Mouse (Mus musculus) bone marrow, adult 2 months (tissue): ENCODE data around the gene Gbf1.

Source experiments
- CTCF ChIP-seq: fragments of 200-500 bp; IDR thresholded peaks from 2 replicates; pipeline ENCODE4 v1.5.1; 2011; ENCODE audit warnings: low read length, control low read depth; ENCODE audit not compliant: control insufficient read depth, insufficient read depth
- POLR2A ChIP-seq: fragments of 200-500 bp; IDR thresholded peaks from 2 replicates; pipeline ENCODE4 v1.6.1; 2011; ENCODE audit warnings: low read depth, mild to moderate bottlenecking, control low read depth, low read length, borderline replicate concordance; ENCODE audit not compliant: control insufficient read depth

DNA sequence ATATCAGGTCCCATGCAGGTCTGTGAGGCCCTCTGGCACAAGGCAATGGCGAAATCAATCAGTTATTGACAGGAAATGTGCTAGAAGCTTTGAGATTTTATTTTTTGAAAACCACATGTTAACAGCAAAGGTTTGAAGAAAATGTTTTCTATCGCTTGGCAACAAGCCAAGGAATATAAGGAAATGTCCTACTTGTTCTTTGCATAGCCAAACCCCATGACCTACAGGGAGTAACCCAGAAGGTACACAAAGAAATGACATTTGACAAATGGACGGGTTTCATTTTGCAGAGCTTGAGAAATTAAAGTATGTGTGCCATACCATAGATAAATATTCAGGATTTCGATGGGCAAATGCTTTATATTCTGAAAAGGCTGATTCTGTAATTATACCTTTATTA is 144.6 kb downstream of the Gbf1 start:
- no peak for TF ChIP-seq POLR2A
- TF ChIP-seq CTCF, result no peak
